Mouse (Mus musculus): ENCODE measurements at regions not wholly inside any gene's neighbourhood (a gene's known extent, or its start where the extent isn't known, plus 50 kb on each side); places are given as distances from the start of the nearest gene placed in this dataset.

DNA sequence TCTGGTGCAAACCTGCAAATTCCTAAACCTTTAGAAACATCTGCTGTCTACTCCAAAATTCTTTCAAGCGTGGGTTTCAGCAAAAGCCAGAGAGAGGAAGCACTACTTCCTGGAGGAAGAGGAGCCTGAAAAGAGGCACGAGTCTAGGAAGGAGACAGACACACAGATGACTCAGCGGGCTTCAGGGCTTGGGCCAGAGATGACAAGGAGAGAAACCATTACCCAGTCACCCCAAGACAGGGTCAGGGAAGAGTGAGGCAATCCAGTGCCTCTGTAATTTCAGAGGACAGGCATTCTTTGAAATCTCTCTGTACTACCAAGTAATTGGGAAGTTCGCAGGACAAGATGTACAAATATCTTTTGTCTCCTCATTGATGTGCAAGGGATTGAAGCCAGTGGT lies 127.7 kb downstream of the Sp3 start:
- TF ChIP-seq HCFC1 (IDR thresholded peaks at IDR 0.05; ENCODE audit: borderline replicate concordance, insufficient read depth, low read length) (no peak), ZNF384 (IDR thresholded peaks at IDR 0.05; ENCODE audit: low read depth, low read length) (no peak), CHD2 (IDR thresholded peaks at IDR 0.05; ENCODE audit: low read depth, low read length) (no peak)
